Mouse (Mus musculus) liver, embryonic 14.5 days (tissue): ENCODE measurements around the gene Cox17. TPM values are rescaled to one million over a fixed set of nuclear protein-coding genes. Genes with fewer than 3 reads are reported as not detected.

Source experiments
- ATAC-seq: fragments of 200-750 bp; cut with Nextera tagmentation; 2 replicates; pipeline ENCODE4 v1.8.0; 2017; ENCODE audit warnings: moderate number of reproducible peaks, mild to moderate bottlenecking, moderate library complexity; ENCODE audit not compliant: insufficient read depth
- DNase-seq, 3 experiments: peaks; one replicate each; pipeline ENCODE4 v3.0.0-alpha.2; 2012 to 2013; ENCODE audit warnings: low read depth in 3 of 3, low spot score in 3 of 3
- H3K27ac ChIP-seq: fragments of 300-500 bp; sonication (generic); 2 replicates; pipeline ENCODE4 v1.5.1; 2014; ENCODE audit warnings: moderate library complexity, mild to moderate bottlenecking, control low read depth, inconsistent platforms
- H3K27me3 ChIP-seq: fragments of 300-500 bp; sonication (generic); 2 replicates; pipeline ENCODE4 v1.6.1; 2014; ENCODE audit warnings: mild to moderate bottlenecking, low read length, moderate library complexity; ENCODE audit not compliant: control insufficient read depth, insufficient read depth
- H3K36me3 ChIP-seq: fragments of 300-500 bp; sonication (generic); replicated peaks from 2 replicates; pipeline ENCODE4 v1.6.1; 2014; ENCODE audit warnings: low read depth; ENCODE audit not compliant: control insufficient read depth, insufficient read depth
- H3K4me1 ChIP-seq, 2 experiments: fragments of 200-500 bp in 1 of 2; fragments of 300-500 bp in 1 of 2; sonication (generic) in 1 of 2; replicated peaks; 2 replicates each; pipeline ENCODE4 v1.6.1; 2012 to 2014; ENCODE audit warnings: antibody characterized with exemption in 1 of 2, inconsistent platforms in 1 of 2, low read length in 1 of 2; ENCODE audit not compliant: control insufficient read depth in 2 of 2, insufficient read depth in 2 of 2
- H3K4me2 ChIP-seq: fragments of 300-500 bp; sonication (generic); 2 replicates; pipeline ENCODE4 v1.6.1; 2014; ENCODE audit warnings: low read depth, mild to moderate bottlenecking, control low read depth, moderate library complexity
- H3K4me3 ChIP-seq, 2 experiments: fragments of 200-500 bp in 1 of 2; fragments of 300-500 bp in 1 of 2; sonication (generic) in 1 of 2; 2 replicates each; pipeline ENCODE4 v1.5.1; 2012 to 2014; ENCODE audit warnings: low read depth in 2 of 2, low read length in 2 of 2, mild to moderate bottlenecking in 2 of 2, control low read depth in 1 of 2, inconsistent platforms in 1 of 2, moderate library complexity in 1 of 2; ENCODE audit not compliant: insufficient read depth in 1 of 2
- H3K9ac ChIP-seq: fragments of 300-500 bp; sonication (generic); replicated peaks from 2 replicates; pipeline ENCODE4 v1.6.1; 2014; ENCODE audit warnings: mild to moderate bottlenecking, control low read depth, moderate library complexity
- H3K9me3 ChIP-seq: fragments of 300-500 bp; sonication (generic); 2 replicates; pipeline ENCODE4 v1.6.1; 2016; ENCODE audit warnings: low read length, mixed read lengths; ENCODE audit not compliant: control insufficient read depth
- CTCF ChIP-seq: IDR thresholded peaks from 2 replicates; pipeline ENCODE4 v1.5.1; 2016; ENCODE audit warnings: antibody characterized with exemption, low read depth, control low read depth
- EP300 ChIP-seq: IDR thresholded peaks from 2 replicates; pipeline ENCODE4 v1.6.1; 2016; ENCODE audit warnings: antibody characterized with exemption, low read depth
- WGBS: fragments of 180-500 bp; shearing (Covaris S2); extraction: QIAGEN DNeasy Blood & Tissue Kit; methylation state at CpG from one replicate; pipeline ENCODE4 v1.1.7; 2014; ENCODE audit not compliant: insufficient replicate concordance; 5-methylcytosine and 5-hydroxymethylcytosine counted together
- polyA plus RNA-seq, 2 experiments: library from polyadenylated mRNA; depleted of rRNA in 1 of 2; stranded (reverse) in 1 of 2; unstranded in 1 of 2; fragments of >200 nt; fragmentation: Nextera tagmentation in 1 of 2; extraction: Ambion mirVana in 1 of 2; gene quantifications; 2 replicates each; pipeline versions ENCODE4 v1.2.1 to v1.2.3; 2012 to 2014

The Cox17 gene
- polyA plus RNA-seq, 2 experiments: 227 to 351 TPM

GRCm38 (mm10) chr16:38363657-38364056, 16.9 kb downstream of the Cox17 start:
- Histone ChIP-seq H3K36me3 (no peaks in the 10 kb centered on the region), H3K9me3 (no peaks in the 10 kb centered on the region), H3K4me3 (no peak overlapping the region), H3K9ac (no peak overlapping the region), H3K4me1 (peaks cover 11 to 40% of the 10 kb centered on the region in 2 experiments), H3K27ac (no peak overlapping the region), H3K27me3 (no peaks in the 10 kb centered on the region), H3K4me2 (no peak overlapping the region)
- ATAC-seq (no peak), DNase-seq (no peak)
- TF ChIP-seq CTCF (no peak), EP300 (no peak)
- 51% methylated on average over 7 of the region's 7 CpGs for WGBS

DNA sequence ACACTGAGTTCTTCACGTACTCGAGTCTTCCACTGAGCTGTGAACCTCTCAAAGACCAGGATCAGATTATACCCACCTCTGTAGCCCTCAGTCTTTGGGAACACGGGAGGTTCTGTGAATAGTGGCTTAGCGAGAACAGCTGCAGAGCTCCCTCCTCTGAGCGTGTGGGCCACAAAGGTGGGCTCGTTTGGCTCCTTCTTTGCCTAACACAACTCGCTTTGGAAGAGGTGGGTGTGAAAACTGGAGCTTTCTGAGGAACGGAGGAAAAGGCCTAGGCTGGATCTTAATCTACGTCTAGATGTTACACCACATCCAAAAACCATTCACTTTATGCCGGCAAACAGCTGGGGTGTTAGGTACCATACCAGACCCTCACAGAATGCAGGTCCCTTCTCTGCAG, 18.6 kb downstream of the Cox17 start:
- Histone ChIP-seq H3K4me3 (no peak overlapping the region), H3K27ac (no peak overlapping the region)
- 81% methylated on average over 10 of the region's 10 CpGs for WGBS

GRCm38 (mm10) chr16:38366231-38366630, 19.4 kb downstream of the Cox17 start:
- no peak overlapping the region for H3K4me3 ChIP-seq
- H3K4me2 ChIP-seq: no peak overlapping the region
- TF ChIP-seq EP300 (no peak), CTCF (no peak)
- DNase-seq (no peak), ATAC-seq (no peak)
- H3K4me1 ChIP-seq: peaks cover 29 to 60% of the 10 kb centered on the region in 2 experiments
- no peak overlapping the region for H3K9ac ChIP-seq
- WGBS: 70% methylated on average over 4 of the region's 4 CpGs
- H3K27ac ChIP-seq: no peak overlapping the region
- no peaks in the 10 kb centered on the region for H3K36me3 ChIP-seq
- no peaks in the 10 kb centered on the region for H3K27me3 ChIP-seq
- no peaks in the 10 kb centered on the region for H3K9me3 ChIP-seq

More for the DNA sequence above, 18.6 kb downstream of the Cox17 start:
- Histone ChIP-seq H3K9me3 (no peaks in the 10 kb centered on the region), H3K9ac (no peak overlapping the region), H3K36me3 (no peaks in the 10 kb centered on the region), H3K4me2 (no peak overlapping the region), H3K4me1 (peaks cover 20 to 51% of the 10 kb centered on the region in 2 experiments), H3K27me3 (no peaks in the 10 kb centered on the region)
- ATAC-seq (no peak), DNase-seq (no peak)
- no peak for TF ChIP-seq CTCF
- TF ChIP-seq EP300: no peak

GRCm38 (mm10) chr16:38368336-38368735, 21.5 kb downstream of the Cox17 start:
- Histone ChIP-seq H3K9me3 (no peaks in the 10 kb centered on the region), H3K27ac (peak overlapping the region; percentile 48), H3K27me3 (no peaks in the 10 kb centered on the region), H3K9ac (no peak overlapping the region), H3K4me3 (no peak overlapping the region), H3K4me1 (peaks cover 35 to 55% of the 10 kb centered on the region in 2 experiments), H3K4me2 (peak overlapping the region; percentile 31), H3K36me3 (no peaks in the 10 kb centered on the region)
- ATAC-seq: no peak
- DNase-seq: no peak
- 42% methylated on average over 10 of the region's 10 CpGs for WGBS
- no peak for TF ChIP-seq EP300
- TF ChIP-seq CTCF: no peak

GRCm38 (mm10) chr16:38369000-38369399, 22.2 kb downstream of the Cox17 start:
- H3K27ac ChIP-seq: peak overlapping the region; percentile 48; the same call in 1 of the 2 replicates
- no peak for DNase-seq
- TF ChIP-seq CTCF (no peak), EP300 (no peak)

More at GRCm38 (mm10) chr16:38369000-38369399, 22.2 kb downstream of the Cox17 start:
- Histone ChIP-seq H3K9ac (no peak overlapping the region), H3K4me1 (peaks cover 38 to 55% of the 10 kb centered on the region in 2 experiments), H3K9me3 (no peaks in the 10 kb centered on the region), H3K36me3 (no peaks in the 10 kb centered on the region), H3K4me2 (no peak overlapping the region), H3K27me3 (no peaks in the 10 kb centered on the region), H3K4me3 (no peak overlapping the region)
- no peak for ATAC-seq
- 79% methylated on average over 7 of the region's 7 CpGs for WGBS
